Mouse (Mus musculus): ENCODE measurements around the gene Cspg4. TPM values are rescaled to one million over a fixed set of nuclear protein-coding genes. Genes with fewer than 3 reads are reported as not detected.

Gene Cspg4
- polyA plus RNA-seq, 1 experiment from 2014 or later: 7.2 TPM

DNA sequence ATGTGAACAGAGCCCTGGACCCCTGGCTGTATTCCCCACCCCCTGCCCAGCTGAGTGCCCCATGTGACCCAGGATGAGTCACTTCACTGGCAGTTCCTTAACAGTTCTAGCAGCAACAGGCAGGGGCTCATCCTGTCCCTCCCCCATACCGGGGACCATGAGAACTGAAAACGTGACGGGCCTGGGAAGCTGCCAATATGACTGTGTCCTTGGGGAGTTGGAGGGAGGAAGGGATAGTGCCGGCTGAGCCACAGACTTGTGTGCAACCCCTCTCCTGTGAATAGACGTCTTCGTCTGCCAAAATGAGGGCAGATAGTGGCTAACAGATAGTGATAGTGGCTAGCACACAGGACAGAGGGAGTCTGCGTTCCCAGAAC lies 59.8 kb downstream of the Cspg4 start:
- Histone ChIP-seq H3K9ac (replicated peaks; ENCODE audit: low read depth, low read length) (no peak overlapping the region; the same call in 1 of the 2 replicates), H3K4me3 (replicated peaks; ENCODE audit: low read length) (peak overlapping the region; percentile 6; the same call in 1 of the 2 replicates), H3K27ac (ENCODE audit: low read length) (no peak overlapping the region), H3K27me3 (replicated peaks; ENCODE audit: control insufficient read depth, insufficient read depth, low read length) (peaks cover 5% of the 10 kb centered on the region), H3K36me3 (ENCODE audit: control insufficient read depth, insufficient read depth) (no peaks in the 10 kb centered on the region), H3K9me3 (ENCODE audit: control insufficient read depth, low read length) (no peaks in the 10 kb centered on the region), H3K4me2 (ENCODE audit: low read length) (peak overlapping the region; percentile 33), H3K4me1 (replicated peaks; ENCODE audit: control insufficient read depth, insufficient read depth, low read length) (peaks cover 25% of the 10 kb centered on the region)
- no peak for ATAC-seq
- WGBS: 28% methylated on average over 7 of the region's 7 CpGs

DNA sequence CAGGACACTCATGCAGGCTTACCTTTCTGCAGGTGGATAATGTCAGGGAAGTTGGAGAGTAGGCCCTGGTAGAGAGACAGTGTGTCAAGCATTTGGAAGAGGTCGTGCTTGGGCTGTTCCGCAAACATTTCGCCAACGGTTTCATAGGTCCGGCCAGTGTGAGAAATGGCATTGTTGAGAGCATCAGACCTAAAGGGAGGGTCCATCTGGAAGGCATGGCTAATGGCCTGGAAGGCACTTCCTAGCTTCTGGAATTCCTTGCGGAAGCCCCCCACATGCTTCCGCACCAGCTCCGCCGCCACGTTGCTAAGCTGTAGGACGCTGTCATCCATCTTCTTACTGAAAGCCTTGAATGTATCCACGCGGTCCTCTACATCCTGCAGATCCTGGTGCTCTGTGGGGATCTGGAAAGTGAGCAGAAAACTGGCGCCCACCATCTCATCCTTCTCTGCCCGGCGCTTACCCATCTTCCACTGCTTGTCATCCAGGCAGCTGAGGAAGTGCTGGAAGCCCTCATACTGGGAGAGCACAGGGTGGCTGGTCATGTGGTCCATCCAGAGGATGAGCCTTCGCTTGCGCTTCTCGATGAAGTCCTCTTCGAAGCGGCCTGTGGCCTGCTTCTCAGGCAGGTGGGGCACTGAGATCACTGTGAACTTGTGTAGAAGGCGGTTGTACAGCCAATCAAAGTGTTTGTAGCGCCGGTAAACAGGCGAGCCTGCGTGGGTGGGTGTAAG lies 60.6 kb downstream of the Cspg4 start:
- 94% methylated on average over 26 of the region's 26 CpGs for WGBS
- peaks cover 5% of the 10 kb centered on the region for H3K27me3 ChIP-seq (replicated peaks; ENCODE audit: control insufficient read depth, insufficient read depth, low read length)
- H3K4me1 ChIP-seq (replicated peaks; ENCODE audit: control insufficient read depth, insufficient read depth, low read length): peaks cover 25% of the 10 kb centered on the region
- H3K4me2 ChIP-seq (ENCODE audit: low read length): peak overlapping the region; percentile 33
- no peak overlapping the region for H3K4me3 ChIP-seq (replicated peaks; ENCODE audit: low read length)
- no peak overlapping the region for H3K27ac ChIP-seq (ENCODE audit: low read length)
- H3K9me3 ChIP-seq (ENCODE audit: control insufficient read depth, low read length): no peaks in the 10 kb centered on the region
- H3K36me3 ChIP-seq (ENCODE audit: control insufficient read depth, insufficient read depth): no peaks in the 10 kb centered on the region
- ATAC-seq: no peak
- no peak overlapping the region for H3K9ac ChIP-seq (replicated peaks; ENCODE audit: low read depth, low read length)

DNA sequence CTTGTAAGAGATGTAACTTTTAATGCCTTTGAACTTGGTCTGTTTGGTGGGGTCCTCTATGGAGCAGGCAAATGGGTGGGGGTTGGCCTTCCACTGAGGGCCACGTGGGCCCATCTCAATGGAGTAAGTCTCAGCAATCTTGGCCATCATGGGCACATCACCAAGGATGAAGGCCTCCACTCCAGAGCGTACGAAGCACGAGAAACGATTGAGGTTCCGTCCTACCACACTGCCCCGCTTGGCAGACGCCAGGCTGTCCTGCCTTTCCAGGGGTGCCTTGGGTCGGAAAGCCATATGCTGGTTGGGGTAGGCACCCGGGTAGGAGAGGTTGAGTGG lies 61.2 kb downstream of the Cspg4 start:
- H3K36me3 ChIP-seq (ENCODE audit: control insufficient read depth, insufficient read depth): no peaks in the 10 kb centered on the region
- H3K9me3 ChIP-seq (ENCODE audit: control insufficient read depth, low read length): no peaks in the 10 kb centered on the region
- ATAC-seq: no peak
- peaks cover 5% of the 10 kb centered on the region for H3K27me3 ChIP-seq (replicated peaks; ENCODE audit: control insufficient read depth, insufficient read depth, low read length)
- no peak overlapping the region for H3K9ac ChIP-seq (replicated peaks; ENCODE audit: low read depth, low read length)
- H3K4me3 ChIP-seq (replicated peaks; ENCODE audit: low read length): no peak overlapping the region
- H3K4me2 ChIP-seq (ENCODE audit: low read length): no peak overlapping the region
- WGBS: 98% methylated on average over 10 of the region's 10 CpGs
- peaks cover 25% of the 10 kb centered on the region for H3K4me1 ChIP-seq (replicated peaks; ENCODE audit: control insufficient read depth, insufficient read depth, low read length)
- no peak overlapping the region for H3K27ac ChIP-seq (ENCODE audit: low read length)

DNA sequence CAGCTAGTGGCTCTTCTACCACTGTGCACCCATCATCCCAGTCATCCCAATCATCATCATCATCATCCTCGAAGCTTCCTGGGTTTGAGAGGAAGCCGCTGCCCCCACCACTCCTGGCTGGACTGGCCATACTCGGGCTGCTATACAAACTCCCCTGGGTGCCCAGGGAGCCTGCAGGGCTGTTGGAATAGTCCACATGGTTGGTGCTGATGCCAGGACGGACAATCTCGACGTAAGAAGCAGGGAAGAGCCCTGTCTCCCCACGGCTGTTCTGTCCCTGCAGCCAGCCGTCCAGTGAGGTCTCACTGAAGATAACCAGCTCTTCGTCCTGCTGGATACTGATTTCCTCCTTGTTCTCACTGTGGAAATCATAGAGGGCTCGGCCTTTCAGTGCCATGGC lies 61.6 kb downstream of the Cspg4 start:
- Histone ChIP-seq H3K36me3 (ENCODE audit: control insufficient read depth, insufficient read depth) (no peaks in the 10 kb centered on the region), H3K9me3 (ENCODE audit: control insufficient read depth, low read length) (no peaks in the 10 kb centered on the region), H3K4me1 (replicated peaks; ENCODE audit: control insufficient read depth, insufficient read depth, low read length) (peaks cover 25% of the 10 kb centered on the region), H3K27ac (ENCODE audit: low read length) (no peak overlapping the region), H3K27me3 (replicated peaks; ENCODE audit: control insufficient read depth, insufficient read depth, low read length) (peaks cover 5% of the 10 kb centered on the region), H3K9ac (replicated peaks; ENCODE audit: low read depth, low read length) (no peak overlapping the region), H3K4me2 (ENCODE audit: low read length) (peak overlapping the region; percentile 72), H3K4me3 (replicated peaks; ENCODE audit: low read length) (no peak overlapping the region)
- ATAC-seq: no peak
- WGBS: 90% methylated on average over 10 of the region's 10 CpGs

DNA sequence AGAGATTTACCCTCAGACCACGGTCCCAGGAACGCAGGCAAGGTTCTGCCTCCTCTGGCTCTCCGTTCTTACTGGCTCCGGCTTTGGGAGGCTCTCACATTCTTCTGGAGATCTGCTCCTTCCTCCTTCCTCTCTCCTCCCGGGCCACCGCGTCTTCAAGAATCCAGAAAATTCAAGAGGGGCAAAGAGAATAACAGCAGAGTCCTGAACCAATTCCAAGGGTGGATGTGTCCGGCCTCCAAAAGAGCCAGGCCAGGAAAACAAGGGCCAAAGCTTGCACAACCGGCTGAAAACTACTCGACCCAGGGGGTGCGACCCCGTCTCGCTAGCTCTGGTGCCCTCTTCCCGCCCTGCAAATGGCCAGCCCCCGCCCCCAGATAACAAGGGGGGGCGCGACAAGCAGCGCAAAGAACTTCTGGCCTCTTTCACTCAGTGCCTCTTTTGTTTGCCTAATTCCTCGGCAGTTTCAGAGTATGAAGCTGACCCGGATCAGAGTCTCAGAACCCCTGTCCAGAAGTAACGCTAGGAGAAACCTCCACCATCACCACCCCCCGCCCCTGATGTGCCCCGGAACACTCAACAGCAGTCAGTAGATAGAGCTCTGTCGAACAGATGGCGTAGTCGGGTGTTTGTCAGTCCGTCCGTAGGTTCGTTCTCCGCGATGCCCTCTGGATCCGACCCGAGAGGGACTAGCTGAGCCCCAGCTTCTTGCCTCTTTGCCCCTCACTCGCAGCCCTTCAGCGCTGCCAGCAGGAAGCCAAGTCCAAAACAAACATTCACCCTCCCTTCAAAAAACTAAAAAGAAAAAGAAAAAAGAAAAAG lies 62.6 kb downstream of the Cspg4 start:
- Histone ChIP-seq H3K4me2 (ENCODE audit: low read length) (peak overlapping the region; percentile 72), H3K4me3 (replicated peaks; ENCODE audit: low read length) (peak overlapping the region; percentile 59), H3K27me3 (replicated peaks; ENCODE audit: control insufficient read depth, insufficient read depth, low read length) (peaks cover 5% of the 10 kb centered on the region), H3K27ac (ENCODE audit: low read length) (peak overlapping the region; percentile 65), H3K9me3 (ENCODE audit: control insufficient read depth, low read length) (no peaks in the 10 kb centered on the region), H3K36me3 (ENCODE audit: control insufficient read depth, insufficient read depth) (no peaks in the 10 kb centered on the region), H3K4me1 (replicated peaks; ENCODE audit: control insufficient read depth, insufficient read depth, low read length) (peaks cover 25% of the 10 kb centered on the region), H3K9ac (replicated peaks; ENCODE audit: low read depth, low read length) (peak overlapping the region; percentile 68)
- ATAC-seq: peak; percentile 29; the same call in 1 of the 2 replicates
- WGBS: under 1% methylated on average over 35 of the region's 35 CpGs

DNA sequence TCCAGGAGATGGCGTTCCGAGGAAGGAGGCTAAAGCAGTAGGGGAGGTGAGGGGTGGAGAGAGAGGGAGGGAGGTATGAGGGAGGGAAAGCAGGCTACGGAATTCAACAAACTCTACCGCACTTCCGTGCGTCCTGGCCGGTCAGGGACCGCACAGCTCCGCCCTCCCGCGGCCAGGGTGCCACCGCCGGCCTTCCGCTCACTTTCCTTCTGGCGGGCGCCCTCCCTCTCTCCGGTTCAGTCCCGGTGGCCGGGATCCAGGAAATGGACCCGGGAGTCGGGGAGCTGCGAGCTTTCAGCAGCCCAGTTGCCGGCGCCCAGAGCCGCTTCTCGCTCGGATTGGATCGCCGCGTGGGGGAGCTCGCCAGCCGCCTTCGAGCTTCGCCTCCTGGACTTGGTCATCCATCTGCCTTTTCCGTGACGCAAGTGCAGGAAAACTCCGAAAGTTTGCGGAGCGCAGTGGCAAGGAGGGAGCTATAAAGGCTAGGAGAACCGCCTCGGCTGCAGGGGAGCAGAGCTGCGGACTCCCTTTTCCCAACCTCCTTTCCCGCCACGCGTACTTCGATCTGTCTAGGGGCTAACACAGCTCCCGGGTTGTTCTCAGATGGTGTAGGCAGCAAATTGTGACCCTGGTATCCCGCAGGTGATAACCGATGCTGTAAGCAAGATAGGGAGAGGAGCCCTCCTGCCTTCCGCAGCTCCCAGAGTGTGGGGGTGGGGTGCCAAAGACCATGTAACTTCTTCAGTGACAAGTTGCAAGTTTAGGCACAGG lies 63.4 kb downstream of the Cspg4 start, which contains the start of gene Snx33:
TSS of gene Snx33 (minus strand) at position 331 of the 771 bp plus-strand sequence.
- under 1% methylated on average over 50 of the region's 50 CpGs for WGBS
- Histone ChIP-seq H3K4me3 (replicated peaks; ENCODE audit: low read length) (peak within 1 kb of the TSS; percentile 59), H3K4me2 (ENCODE audit: low read length) (peak within 1 kb of the TSS; percentile 72), H3K4me1 (replicated peaks; ENCODE audit: control insufficient read depth, insufficient read depth, low read length) (peaks cover 25% of the 10 kb centered on the region), H3K36me3 (ENCODE audit: control insufficient read depth, insufficient read depth) (no peaks in the 10 kb centered on the region), H3K27ac (ENCODE audit: low read length) (peak within 1 kb of the TSS; percentile 65), H3K27me3 (replicated peaks; ENCODE audit: control insufficient read depth, insufficient read depth, low read length) (peaks cover 5% of the 10 kb centered on the region), H3K9me3 (ENCODE audit: control insufficient read depth, low read length) (no peaks in the 10 kb centered on the region), H3K9ac (replicated peaks; ENCODE audit: low read depth, low read length) (peak within 1 kb of the TSS; percentile 68)
- ATAC-seq: peak; percentile 88

DNA sequence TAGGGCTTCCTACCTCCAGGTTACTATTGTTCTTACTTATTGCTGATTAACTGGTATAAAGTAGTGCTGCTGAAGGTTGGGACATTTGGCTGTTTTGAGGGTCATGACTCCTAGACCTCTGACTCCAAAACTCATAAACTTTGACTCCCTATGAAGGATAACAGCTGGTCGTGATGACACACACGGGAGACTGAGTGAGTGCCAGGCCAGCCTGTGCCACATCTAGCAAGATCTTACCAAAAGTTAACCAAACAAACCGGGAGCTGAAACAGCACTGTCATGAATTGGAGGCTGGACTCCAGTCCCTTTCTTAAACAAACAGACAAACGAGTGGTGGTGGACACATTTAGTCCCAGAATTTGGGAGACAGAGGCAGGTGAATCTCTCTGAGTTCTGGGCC lies 64.7 kb downstream of the Cspg4 start:
- Histone ChIP-seq H3K36me3 (ENCODE audit: control insufficient read depth, insufficient read depth) (no peaks in the 10 kb centered on the region), H3K4me3 (replicated peaks; ENCODE audit: low read length) (no peak overlapping the region), H3K27me3 (replicated peaks; ENCODE audit: control insufficient read depth, insufficient read depth, low read length) (peaks cover 5% of the 10 kb centered on the region), H3K9ac (replicated peaks; ENCODE audit: low read depth, low read length) (no peak overlapping the region), H3K27ac (ENCODE audit: low read length) (no peak overlapping the region), H3K4me1 (replicated peaks; ENCODE audit: control insufficient read depth, insufficient read depth, low read length) (peaks cover 25% of the 10 kb centered on the region), H3K9me3 (ENCODE audit: control insufficient read depth, low read length) (no peaks in the 10 kb centered on the region), H3K4me2 (ENCODE audit: low read length) (no peak overlapping the region)
- 73% methylated on average over 4 of the region's 4 CpGs for WGBS
- ATAC-seq: no peak

DNA sequence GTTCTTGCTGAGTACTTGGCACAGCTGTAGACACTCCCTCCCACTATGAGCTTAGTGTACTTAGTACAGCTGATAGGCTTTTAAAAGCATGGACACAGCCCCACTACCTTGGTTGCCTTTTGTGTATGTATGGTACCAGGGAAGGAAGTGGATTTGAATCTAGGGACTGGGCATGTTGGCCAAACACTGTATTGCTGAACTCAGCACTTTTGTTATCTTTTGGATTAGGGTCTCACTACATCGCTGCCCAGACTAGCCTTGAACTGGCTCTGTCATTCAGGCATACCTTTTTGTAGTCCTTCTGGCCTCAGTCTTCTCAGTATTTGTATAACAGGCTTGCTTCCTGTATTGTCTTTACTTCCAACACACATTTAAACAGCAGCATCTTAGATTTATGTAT lies 65.7 kb downstream of the Cspg4 start:
- Histone ChIP-seq H3K36me3 (ENCODE audit: control insufficient read depth, insufficient read depth) (no peaks in the 10 kb centered on the region), H3K4me2 (ENCODE audit: low read length) (no peak overlapping the region), H3K27me3 (replicated peaks; ENCODE audit: control insufficient read depth, insufficient read depth, low read length) (peaks cover 5% of the 10 kb centered on the region), H3K9me3 (ENCODE audit: control insufficient read depth, low read length) (no peaks in the 10 kb centered on the region), H3K4me1 (replicated peaks; ENCODE audit: control insufficient read depth, insufficient read depth, low read length) (peaks cover 17% of the 10 kb centered on the region), H3K4me3 (replicated peaks; ENCODE audit: low read length) (no peak overlapping the region), H3K9ac (replicated peaks; ENCODE audit: low read depth, low read length) (no peak overlapping the region), H3K27ac (ENCODE audit: low read length) (no peak overlapping the region)
- 83% methylated on average over 1 of the region's 1 CpGs for WGBS
- no peak for ATAC-seq

DNA sequence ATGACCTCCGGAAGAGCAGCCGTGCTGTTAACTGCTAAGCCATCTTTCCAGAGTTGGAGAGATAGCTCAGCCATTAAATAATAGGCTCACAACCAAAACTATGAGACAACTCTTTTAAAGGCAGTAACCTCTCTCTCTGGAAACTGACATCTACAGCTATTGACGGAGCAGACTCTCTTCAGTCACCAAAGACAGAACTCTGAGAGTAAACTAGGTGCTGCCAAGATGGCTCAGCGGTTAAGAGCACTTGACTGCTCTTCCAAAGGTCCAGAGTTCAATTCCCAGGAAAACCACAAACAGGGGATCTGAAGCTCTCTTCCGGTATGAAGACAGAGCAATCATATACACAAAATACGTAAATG lies 72.0 kb downstream of the Cspg4 start:
- H3K27me3 ChIP-seq (replicated peaks; ENCODE audit: control insufficient read depth, insufficient read depth, low read length): no peaks in the 10 kb centered on the region
- peak overlapping the region; percentile 66 for H3K4me3 ChIP-seq (replicated peaks; ENCODE audit: low read length)
- 24% methylated on average over 6 of the region's 6 CpGs for WGBS
- H3K4me1 ChIP-seq (replicated peaks; ENCODE audit: control insufficient read depth, insufficient read depth, low read length): peaks cover 15% of the 10 kb centered on the region
- ATAC-seq: no peak
- H3K4me2 ChIP-seq (ENCODE audit: low read length): peak overlapping the region; percentile 69
- H3K9me3 ChIP-seq (ENCODE audit: control insufficient read depth, low read length): no peaks in the 10 kb centered on the region
- H3K27ac ChIP-seq (ENCODE audit: low read length): peak overlapping the region; percentile 42; the same call in 1 of the 2 replicates
- H3K9ac ChIP-seq (replicated peaks; ENCODE audit: low read depth, low read length): peak overlapping the region; percentile 36
- H3K36me3 ChIP-seq (ENCODE audit: control insufficient read depth, insufficient read depth): no peaks in the 10 kb centered on the region
